Mouse (Mus musculus): ENCODE results near the gene Plxna4.

DNA sequence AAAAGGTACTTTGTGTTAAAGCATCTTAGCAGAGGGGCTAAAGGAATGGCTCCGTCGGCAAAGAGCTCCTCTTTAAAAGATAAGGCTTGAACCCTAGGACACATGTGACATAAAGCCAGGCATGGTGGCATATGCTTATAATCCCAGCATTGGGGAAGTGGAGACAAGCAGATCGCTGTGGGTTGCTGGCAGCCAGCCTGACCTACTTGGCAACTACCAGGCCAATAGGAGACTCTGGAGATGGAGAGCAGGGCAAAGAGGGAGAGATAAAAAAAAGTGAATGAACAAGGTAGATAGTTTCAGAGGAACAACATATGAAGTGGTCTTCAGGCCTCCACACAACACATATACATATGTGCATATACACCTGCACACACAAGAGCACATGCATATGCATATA is 189.7 kb downstream of the Plxna4 start:
- no peak for TF ChIP-seq GATA1 (IDR thresholded peaks at IDR 0.05; ENCODE audit: borderline replicate concordance, low read length)
- TF ChIP-seq FLI1 (IDR thresholded peaks at IDR 0.05; ENCODE audit: low read length), result no peak
